Mouse (Mus musculus): ENCODE results near the gene Hk2.

Hk2 gene

DNA sequence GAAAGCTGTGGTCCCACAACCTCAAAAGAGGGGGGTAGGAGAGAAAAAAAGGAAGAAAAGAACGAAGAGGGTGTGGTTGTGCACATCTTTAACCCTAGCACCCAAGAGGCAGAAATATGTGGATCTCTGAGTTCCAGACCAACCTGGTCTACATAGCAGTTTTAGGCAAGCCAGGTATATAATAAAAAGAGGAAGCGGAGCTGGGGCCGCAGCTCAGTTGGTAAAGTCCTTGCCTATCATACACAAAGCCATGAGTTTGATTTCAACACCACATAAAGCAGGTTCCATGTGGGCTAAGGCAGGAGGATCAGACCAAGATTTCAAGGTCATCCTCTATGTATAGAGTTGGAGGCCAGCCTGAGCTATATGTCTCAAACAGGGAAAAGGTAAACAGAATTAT is 4.0 kb downstream of the Hk2 start:
- DNase-seq (ENCODE audit: low read depth, low spot score): no peak

DNA sequence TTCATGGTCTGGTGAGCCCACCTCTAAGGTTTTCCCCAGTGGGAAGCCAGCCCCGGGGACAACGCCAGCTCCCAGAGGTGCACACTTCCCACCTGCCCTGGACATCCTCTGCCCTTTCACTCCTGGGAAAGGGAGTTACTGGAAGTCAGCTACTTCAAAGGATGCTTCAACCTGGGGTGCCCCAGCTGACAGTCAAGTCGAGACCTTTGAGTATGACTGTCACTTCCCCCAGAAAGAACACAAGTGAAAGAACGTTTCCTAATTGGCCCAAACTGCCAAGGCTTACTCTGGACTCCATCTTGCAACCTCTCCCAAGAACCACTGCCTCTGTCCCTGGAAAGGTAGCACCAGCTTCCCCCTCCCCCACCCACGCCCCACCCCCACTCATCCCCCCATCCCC is 4.5 kb downstream of the Hk2 start:
- no peak for DNase-seq (ENCODE audit: low read depth, low spot score)

DNA sequence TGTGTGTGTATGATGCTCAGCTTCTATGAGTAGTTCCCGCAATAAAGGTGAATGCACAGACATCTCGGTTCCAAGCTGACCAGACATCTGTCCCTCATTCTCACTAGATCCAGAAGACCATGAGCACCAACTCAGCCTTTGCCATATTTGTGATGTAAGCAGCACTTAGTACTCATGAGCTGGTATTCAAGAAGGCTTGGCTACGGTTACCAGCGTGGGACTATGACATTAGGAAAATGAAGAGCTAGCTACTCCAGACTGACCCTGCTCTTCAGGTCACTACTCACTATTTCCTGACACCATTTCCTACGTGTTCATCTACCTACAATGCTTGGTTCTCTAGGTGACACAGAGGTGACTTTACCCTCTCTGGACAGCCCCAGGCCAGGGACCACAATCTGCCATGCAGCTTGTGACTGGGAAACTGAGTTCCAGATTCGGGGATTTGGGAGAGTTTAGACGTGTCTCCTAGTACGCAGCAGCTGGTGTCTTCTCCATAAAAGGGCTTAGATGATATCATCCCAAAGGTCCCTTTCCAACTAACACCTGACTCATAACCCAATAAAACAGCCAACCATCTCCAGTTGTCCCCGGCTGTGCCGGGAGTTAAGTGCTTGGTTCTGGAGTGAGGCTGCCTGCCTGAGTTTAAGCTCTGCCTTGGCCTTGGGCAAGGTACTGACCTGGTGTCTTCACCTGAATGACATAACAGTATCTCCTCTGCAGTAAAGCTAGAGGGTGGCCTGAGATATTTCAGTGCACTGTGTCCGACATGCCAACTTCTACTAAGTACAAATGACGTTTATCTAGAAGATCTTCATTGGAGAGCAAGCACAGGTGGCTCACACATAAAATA is 6.3 kb downstream of the Hk2 start:
- DNase-seq (ENCODE audit: low read depth, low spot score): no peak

DNA sequence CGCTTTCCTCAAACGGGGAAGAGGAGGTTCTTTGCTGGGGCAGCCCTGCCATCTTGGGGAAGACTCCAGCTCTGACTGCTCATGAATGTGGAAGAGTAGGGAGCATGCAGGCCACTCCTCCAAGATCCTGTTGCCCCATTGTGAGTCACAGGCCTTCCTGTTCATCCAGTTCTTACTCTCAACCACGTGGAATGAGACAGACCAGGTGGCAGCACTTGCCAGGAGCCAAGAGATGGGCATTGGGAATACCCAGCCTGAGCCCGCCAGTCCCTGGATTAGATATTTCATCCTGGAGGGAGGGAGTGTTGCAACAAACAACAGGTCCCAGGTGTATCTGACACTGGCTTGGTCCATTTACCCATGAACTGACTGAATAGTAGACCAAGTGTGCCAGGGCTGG is 7.6 kb downstream of the Hk2 start:
- no peak for DNase-seq (ENCODE audit: low read depth, low spot score)

DNA sequence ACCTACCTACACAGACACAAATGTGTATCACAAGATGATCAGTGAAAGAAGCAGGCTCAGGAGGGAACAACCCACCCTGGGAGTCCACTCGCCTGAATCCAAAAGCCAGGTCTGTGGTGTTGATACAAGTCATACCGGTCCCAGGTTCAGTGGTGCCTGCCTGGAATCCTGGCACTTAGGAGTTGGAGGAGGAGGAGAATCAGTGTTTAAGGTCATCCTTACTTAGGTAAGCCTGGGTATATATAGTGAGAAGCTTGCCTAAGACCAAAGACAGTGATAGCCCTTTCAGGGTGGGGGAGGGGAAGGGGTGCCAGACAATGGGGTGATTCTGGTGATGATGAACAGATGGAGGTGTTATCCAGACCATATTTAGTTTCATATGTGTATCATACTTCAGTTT is 9.0 kb downstream of the Hk2 start:
- DNase-seq (ENCODE audit: low read depth, low spot score): no peak

DNA sequence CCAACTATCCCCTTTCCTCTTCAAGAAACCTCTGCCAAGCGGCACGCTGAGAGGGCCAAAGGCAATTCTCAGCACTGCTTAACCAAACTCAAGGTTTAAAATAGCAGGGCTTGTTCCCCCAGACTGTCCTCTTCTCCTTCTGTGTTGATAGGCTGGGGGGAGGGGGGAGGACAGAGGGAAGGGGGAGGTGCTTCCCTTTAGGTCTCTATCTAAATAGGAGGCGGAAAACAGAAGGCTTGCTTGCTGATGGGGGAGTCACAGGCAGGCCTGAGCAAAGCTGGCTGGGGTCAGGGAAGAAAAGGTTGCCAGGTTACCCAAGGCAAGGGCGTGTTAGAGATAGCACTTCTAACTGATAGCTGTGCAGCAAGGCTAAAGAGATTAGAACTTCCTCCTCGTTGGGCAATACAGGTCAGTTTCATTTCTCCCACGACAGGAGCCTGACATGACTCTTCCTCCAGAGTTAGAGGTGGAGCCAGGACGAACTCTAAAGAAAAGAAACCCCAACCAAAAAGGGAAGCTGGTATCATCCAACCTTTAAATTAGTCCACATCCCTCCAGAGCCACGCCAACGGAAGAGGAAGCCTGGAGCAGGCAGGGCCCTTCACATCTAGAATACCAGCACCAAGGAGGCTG is 10.3 kb downstream of the Hk2 start:
- no peak for DNase-seq (ENCODE audit: low read depth, low spot score)

DNA sequence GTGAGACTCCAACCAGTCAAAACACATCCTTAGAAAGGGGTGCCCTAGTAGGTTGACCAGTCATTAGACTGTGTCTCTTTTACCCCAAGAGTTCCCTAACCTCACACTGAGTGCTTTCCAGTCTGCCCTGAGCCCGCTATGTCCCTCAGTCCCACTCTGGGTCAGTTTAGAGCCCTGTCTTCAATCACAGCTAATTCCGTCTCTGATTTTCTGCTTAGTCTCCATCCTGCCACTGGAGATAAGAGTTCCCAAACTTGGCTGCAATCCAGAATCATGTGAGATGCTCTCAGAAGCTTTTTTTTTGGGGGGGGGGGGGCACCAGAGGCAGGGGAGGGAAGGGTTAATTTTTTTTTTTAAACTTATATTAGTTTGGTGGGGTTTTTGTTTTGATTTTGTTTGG is 11.5 kb downstream of the Hk2 start:
- DNase-seq (ENCODE audit: low read depth, low spot score): no peak

DNA sequence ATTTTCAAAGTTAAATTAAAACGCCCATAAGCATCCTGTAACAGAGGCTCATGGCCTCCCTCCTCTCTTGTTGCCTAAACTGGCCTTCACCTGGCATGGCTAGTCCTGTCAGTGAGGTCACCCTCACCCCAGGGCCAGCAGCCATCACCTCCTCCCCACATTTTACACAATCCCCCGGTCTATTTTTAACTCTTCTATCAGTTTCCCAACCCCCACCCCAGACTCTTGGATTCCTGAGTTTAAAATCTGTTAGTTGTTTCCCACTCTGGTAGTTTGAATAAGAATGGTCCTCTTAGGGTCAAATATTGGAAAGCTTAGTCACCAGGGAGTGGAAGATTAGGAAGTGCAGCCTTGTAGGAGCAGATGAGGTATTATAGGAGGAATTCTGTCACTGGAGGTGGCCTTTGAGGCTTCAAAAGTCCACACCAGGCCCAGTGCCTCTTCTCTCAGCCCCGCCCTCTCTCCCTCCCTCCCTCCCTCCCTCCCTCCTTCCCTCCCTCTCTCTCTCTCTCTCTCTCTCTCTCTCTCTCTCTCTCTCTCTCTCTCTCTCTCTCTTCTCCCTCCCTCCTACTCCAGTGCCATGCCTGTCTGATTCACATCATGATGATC is 13.4 kb downstream of the Hk2 start:
- no peak for DNase-seq (ENCODE audit: low read depth, low spot score)

DNA sequence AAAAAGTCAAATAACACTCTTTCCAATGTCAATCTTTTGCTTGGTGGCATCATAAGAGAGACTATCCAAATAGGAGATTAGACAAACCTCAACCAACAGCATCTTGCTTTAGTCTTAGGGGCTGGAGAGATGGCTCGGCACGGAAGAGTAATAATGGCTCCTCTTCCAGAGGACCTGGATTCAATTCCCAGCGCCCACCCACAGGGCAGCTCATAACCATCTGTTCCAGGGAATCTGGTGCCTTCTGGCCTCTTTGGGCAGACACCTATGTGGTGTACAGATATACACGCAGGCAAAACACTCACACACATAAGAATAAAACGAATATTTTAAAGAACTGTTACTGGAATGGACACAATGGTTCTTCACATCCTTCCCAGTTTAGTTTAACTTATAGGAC is 15.0 kb downstream of the Hk2 start:
- no peak for DNase-seq (ENCODE audit: low read depth, low spot score)

DNA sequence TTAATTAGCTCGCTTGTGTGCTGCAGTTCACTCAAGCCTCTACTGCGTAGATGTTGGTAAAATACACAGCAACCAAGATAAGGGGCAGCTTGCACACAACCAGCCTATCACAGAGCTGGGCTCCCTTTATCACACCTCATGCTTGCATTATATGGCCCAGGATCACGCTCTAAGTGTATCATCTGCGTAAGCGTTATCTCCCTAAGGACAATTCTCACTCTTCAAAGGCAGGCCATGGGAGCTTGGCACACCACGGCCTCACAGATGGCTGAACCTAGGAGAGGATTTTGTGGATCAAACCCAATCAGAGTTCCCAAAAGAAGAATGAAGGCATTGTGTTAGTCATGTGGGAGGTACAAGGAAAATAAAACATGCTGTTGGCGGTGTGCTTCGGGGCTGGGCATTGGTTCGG is 17.4 kb downstream of the Hk2 start:
- no peak for DNase-seq (ENCODE audit: low read depth, low spot score)

DNA sequence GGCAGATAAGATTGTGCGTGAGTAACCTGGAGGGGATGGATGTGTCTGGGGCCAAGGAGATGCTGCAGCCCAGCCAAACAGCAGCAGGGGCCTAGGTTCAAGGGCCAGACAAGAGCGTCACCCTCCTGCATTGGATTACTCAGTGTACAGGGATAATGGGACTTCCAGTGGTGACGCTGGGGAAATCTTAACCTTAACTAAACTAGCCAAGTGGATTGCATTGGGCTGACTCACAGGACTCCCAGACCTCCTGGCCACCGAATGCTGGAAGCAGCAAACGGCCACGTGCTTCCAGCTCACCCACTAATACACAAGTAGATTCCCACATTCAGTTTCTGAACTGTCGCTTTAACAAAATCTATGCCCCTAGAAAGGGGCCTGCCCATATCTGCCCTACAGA is 18.0 kb downstream of the Hk2 start:
- DNase-seq (ENCODE audit: low read depth, low spot score): no peak

DNA sequence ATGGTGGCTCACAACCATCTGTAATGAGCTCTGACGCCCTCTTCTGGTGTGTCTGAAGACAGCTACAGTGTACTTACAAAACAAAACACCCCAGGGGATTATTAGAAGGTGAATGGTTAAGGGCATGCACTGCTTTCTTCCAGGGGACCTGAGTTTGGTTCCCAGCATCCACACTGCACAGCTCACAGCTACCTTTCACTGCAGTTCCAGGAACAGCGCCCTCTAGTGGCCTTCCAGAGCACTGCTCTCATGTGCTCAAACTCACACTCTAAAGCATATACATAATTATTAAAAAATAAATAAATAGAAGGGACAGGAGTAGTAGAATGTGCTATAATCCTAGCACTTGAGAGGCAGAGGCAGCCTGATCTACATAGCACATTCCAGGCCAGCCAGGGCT is 18.9 kb downstream of the Hk2 start:
- no peak for DNase-seq (ENCODE audit: low read depth, low spot score)

DNA sequence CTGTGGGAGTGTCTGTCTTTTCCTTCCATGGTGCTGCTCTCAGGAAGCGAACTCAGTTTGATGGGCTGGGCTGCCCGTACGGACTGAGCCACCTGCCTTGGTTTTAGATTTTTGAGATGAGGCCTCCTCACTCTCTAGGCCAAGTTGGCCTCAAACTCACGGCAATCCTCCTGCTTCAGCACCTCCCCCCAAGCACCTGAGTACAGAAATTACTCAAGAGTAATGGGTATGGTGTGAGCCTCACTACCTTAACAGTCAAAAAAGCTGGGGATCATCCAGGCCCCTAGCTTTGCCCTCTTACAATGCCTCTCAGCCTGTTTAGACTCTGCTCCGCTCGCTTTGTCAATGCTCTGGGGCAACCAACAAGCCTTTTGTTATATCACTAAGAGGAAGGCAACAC is 19.5 kb downstream of the Hk2 start:
- no peak for DNase-seq (ENCODE audit: low read depth, low spot score)

DNA sequence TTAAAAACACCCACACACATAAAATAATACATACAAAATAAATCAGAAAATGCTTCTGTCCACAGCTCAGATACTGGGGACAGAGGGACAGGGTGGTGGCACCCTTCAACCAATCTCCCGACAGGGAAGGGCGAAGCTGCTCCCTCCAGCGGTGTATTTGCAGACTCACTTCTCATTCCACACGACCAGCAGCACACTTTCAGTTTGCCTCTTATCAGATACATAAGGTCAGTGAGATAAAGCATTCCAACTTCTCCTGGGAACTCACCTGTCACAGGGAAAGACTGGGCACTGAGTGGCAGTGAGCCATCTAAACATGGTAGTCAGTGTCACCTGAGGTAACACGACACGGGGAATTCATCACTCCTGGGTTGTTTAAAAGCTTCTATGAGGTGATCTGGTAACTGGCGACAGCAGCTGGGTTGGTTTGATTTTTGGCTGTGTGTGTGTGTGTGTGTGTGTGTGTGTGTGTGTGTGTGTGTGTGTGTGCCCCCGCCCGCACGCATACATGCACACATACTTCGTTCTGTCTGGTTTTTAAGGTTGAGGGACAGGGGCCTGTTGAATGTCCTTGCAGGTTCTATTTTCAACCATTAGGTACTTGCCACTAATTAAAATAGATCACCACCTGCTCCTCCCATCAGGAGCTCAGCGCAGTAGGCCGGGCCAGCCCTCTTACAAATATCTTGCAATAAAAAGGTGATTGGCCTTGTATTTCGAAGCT is 20.5 kb downstream of the Hk2 start:
- no peak for DNase-seq (ENCODE audit: low read depth, low spot score)

DNA sequence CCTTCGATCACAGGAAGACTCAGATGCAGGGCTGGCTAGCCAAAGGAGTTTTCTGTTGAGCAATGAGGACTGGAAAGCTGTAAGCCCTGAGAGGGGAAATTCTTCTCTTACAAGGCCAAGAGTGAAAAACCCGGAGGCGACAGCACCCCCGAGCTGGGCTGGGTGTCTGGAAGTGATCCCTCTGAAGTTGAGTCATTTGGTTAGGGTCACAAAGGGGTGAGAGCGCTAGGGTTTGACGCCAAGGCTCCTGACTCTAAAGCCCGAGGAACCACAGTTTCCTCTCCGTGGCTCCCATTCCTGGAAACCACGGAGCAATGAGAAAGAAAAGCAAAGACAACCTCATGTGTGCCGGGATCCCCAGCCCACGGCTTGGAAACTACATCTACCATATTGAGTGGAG is 21.2 kb downstream of the Hk2 start:
- DNase-seq (ENCODE audit: low read depth, low spot score): no peak

DNA sequence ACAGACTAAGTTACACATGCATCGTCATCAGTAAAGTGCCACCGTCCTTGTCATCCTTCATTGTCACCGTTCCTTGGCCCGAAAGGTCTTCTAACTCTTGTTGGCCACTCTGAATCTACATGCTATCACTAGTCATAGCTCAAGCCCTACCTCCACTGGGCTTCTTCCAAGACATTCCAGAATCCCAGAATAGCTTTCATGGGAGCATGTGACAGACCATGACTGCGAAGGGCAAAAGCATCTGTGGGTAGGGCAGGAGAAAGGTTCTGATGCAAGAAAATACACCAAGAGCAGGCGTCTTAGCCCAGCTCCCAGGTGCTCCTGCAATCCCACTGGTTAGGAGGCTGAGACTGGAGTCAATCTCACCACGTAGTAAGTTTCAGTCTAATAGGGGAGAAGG is 22.5 kb downstream of the Hk2 start:
- no peak for DNase-seq (ENCODE audit: low read depth, low spot score)

DNA sequence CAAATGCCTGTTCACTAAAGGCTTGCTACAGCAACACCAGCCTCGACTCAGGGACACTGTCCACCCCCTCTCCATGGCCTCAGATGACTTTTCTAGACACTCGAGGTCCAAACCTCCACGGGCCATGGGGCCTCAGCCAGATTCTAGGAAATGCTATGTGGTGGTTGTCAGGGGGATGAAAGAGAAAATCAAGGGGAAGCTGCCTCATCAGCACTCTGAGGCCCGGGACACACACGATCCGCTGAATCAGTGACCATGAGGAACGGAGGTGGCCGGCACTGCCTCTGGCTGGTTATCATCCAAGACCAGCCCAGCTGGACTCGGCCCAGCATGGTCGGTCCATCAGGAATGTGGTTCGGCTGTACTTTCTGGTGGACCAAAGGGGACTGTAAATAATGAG is 23.2 kb downstream of the Hk2 start:
- DNase-seq (ENCODE audit: low read depth, low spot score): no peak

DNA sequence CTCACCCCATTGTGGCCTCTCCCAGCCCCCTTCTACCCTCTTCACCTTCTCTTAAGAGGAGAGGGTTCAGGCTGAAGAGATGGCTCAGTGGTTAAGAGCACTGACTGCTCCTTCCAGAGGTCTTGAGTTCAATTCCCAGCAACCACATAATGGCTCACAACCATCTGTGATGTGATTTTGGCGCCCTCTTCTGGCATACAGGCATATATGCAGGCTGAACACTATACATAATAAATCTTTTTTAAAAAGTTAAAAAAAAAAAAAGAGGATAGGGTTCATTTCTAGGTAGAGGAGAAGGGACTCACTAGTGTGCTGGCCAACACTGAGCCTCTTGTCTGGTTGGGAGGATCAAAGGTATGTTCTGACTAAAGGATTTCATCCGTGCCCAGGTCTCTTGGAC is 24.2 kb downstream of the Hk2 start:
- DNase-seq (ENCODE audit: low read depth, low spot score): no peak

DNA sequence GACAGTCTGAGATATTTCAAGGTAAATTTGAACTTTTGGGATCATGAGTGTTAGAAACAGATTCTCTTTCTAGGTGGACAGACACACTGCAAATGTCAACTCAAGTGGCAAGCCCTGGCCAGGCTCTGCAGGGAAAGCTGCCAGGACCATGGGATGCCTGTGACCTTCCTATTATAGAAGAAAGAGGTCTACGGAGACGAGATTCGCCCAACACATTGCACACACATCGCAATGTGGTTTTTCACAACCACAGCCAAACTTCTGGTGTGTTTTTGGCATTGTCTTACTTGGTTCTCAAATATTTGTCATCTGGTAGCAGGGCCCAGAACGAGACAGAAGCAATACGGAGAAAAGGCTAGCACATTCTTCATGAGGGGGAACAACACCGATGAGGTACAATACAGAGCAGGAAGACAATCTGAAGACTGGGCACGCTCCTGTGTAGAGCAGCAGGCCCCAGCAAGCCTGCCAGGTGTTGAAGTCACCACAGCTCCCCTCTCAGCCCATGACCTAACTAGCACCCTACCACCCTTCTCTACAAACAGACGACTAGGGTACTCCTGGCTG is 26.1 kb downstream of the Hk2 start:
- DNase-seq (ENCODE audit: low read depth, low spot score): no peak

DNA sequence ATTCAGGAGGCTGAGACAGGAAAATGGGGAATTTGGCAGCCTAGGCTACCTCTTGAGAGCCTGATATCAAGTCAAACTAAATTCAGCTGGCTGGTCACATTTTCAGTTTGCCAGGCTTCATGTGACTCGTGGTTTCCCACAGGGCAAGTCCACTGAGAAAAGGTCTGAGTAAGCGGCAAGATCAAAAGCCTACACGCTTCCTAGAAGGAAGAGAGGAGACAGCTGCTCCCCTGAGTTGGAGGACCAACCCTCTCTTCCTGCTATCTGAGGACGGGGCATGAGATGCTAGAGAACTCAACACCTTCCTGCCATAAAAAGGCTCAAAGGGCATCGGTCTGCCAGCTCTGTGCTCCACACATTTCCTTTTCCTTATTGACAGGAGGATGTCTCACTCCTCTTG is 27.2 kb downstream of the Hk2 start:
- DNase-seq (ENCODE audit: low read depth, low spot score): no peak

DNA sequence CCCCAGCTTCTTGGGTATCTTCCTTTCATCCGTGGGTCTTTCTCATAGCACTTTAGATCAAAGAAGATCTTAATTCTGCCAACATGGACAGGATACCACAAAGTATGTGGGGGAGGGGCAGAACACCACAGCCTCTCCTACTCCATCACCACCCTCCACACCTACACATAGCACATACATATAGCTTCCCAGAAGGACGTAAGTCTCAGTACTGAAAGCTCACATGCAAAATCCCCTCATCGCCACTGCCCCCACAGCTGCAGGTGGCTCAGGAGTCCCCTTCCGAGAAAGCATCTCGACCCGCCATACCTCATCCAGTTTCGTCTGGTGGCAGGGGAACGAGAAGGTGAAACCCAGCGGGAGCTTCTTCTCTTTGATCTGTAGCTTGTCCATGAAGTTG is 29.7 kb downstream of the Hk2 start:
- no peak for DNase-seq (ENCODE audit: low read depth, low spot score)

DNA sequence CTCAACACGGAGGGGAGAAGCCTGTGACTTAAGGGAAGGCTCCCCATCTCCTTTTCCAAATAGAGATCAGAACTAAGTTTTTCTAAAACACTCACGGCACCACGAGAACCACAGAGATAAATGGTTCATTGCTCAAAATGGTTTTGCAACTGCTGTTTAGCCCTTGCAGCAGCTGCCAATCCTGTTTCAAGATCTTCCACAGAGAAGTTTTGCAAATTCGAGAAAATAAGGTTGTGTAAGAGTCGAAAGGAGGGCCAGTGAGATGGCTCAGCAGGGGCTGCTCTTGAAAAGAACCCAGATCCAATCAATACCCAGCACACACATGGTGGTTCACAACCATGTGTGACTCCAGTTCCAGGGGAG is 32.8 kb downstream of the Hk2 start:
- DNase-seq (ENCODE audit: low read depth, low spot score): no peak
